Mouse (Mus musculus): Measurements from ENCODE around the gene Maco1. TPM values are rescaled to one million over a fixed set of nuclear protein-coding genes. Genes with fewer than 3 reads are reported as not detected.

The Maco1 gene
- polyA plus RNA-seq, 1 experiment = 12.0 TPM

GRCm38 (mm10) chr4:134760281-134760680 lies 92.9 kb downstream of the Maco1 start:
- 95% methylated on average over 6 of the region's 6 CpGs for whole genome bisulfite sequencing
- H3K4me3 ChIP-seq (ENCODE audit: control insufficient read depth, insufficient read depth, low read length) = no peak overlapping the region

GRCm38 (mm10) chr4:134759564-134759963 lies 93.6 kb downstream of the Maco1 start:
- H3K36me3 ChIP-seq (ENCODE audit: control insufficient read depth, insufficient read depth, low read length) = no peaks in the 10 kb centered on the region
- H3K4me3 ChIP-seq (ENCODE audit: control insufficient read depth, insufficient read depth, low read length) = no peak overlapping the region
- no peak overlapping the region for H3K27ac ChIP-seq (ENCODE audit: control insufficient read depth, insufficient read depth, low read length)
- no peaks in the 10 kb centered on the region for H3K27me3 ChIP-seq (ENCODE audit: control insufficient read depth, insufficient read depth, low read length)
- WGBS = 88% methylated on average over 7 of the region's 7 CpGs
- TF ChIP-seq POLR2A (IDR thresholded peaks at IDR 0.05; ENCODE audit: control insufficient read depth, extremely low read depth, insufficient read depth, low read length, poor library complexity) = no peak
- TF ChIP-seq CTCF (IDR thresholded peaks at IDR 0.05; ENCODE audit: borderline replicate concordance, control insufficient read depth, extremely low read depth, insufficient read depth, low read length, poor library complexity) = no peak
- H3K4me1 ChIP-seq (replicated peaks; ENCODE audit: control insufficient read depth, insufficient read depth, low read length) = peaks cover 72% of the 10 kb centered on the region
- no peak for DNase-seq

More at GRCm38 (mm10) chr4:134760281-134760680, 92.9 kb downstream of the Maco1 start:
- H3K27me3 ChIP-seq (ENCODE audit: control insufficient read depth, insufficient read depth, low read length) = no peaks in the 10 kb centered on the region
- H3K36me3 ChIP-seq (ENCODE audit: control insufficient read depth, insufficient read depth, low read length) = no peaks in the 10 kb centered on the region
- DNase-seq = no peak
- no peak overlapping the region for H3K27ac ChIP-seq (ENCODE audit: control insufficient read depth, insufficient read depth, low read length)
- peaks cover 65% of the 10 kb centered on the region for H3K4me1 ChIP-seq (replicated peaks; ENCODE audit: control insufficient read depth, insufficient read depth, low read length)
- TF ChIP-seq POLR2A (IDR thresholded peaks at IDR 0.05; ENCODE audit: control insufficient read depth, extremely low read depth, insufficient read depth, low read length, poor library complexity) (no peak), CTCF (IDR thresholded peaks at IDR 0.05; ENCODE audit: borderline replicate concordance, control insufficient read depth, extremely low read depth, insufficient read depth, low read length, poor library complexity) (no peak)

GRCm38 (mm10) chr4:134758922-134759321 lies 94.2 kb downstream of the Maco1 start:
- WGBS = 95% methylated on average over 14 of the region's 14 CpGs
- Histone ChIP-seq H3K27ac (ENCODE audit: control insufficient read depth, insufficient read depth, low read length) (no peak overlapping the region), H3K36me3 (ENCODE audit: control insufficient read depth, insufficient read depth, low read length) (no peaks in the 10 kb centered on the region), H3K27me3 (ENCODE audit: control insufficient read depth, insufficient read depth, low read length) (no peaks in the 10 kb centered on the region), H3K4me1 (replicated peaks; ENCODE audit: control insufficient read depth, insufficient read depth, low read length) (peaks cover 72% of the 10 kb centered on the region), H3K4me3 (ENCODE audit: control insufficient read depth, insufficient read depth, low read length) (no peak overlapping the region)
- TF ChIP-seq CTCF (IDR thresholded peaks at IDR 0.05; ENCODE audit: borderline replicate concordance, control insufficient read depth, extremely low read depth, insufficient read depth, low read length, poor library complexity) (no peak), POLR2A (IDR thresholded peaks at IDR 0.05; ENCODE audit: control insufficient read depth, extremely low read depth, insufficient read depth, low read length, poor library complexity) (no peak)
- DNase-seq = no peak

- no peaks in the 10 kb centered on the region for H3K27me3 ChIP-seq (ENCODE audit: control insufficient read depth, insufficient read depth, low read length)
- H3K27ac ChIP-seq (ENCODE audit: control insufficient read depth, insufficient read depth, low read length) = no peak overlapping the region
- no peaks in the 10 kb centered on the region for H3K36me3 ChIP-seq (ENCODE audit: control insufficient read depth, insufficient read depth, low read length)
- TF ChIP-seq CTCF (IDR thresholded peaks at IDR 0.05; ENCODE audit: borderline replicate concordance, control insufficient read depth, extremely low read depth, insufficient read depth, low read length, poor library complexity) (no peak), POLR2A (IDR thresholded peaks at IDR 0.05; ENCODE audit: control insufficient read depth, extremely low read depth, insufficient read depth, low read length, poor library complexity) (no peak)
- H3K4me1 ChIP-seq (replicated peaks; ENCODE audit: control insufficient read depth, insufficient read depth, low read length) = peaks cover 73% of the 10 kb centered on the region
- 89% methylated on average over 4 of the region's 4 CpGs for WGBS
- no peak for DNase-seq
- no peak overlapping the region for H3K4me3 ChIP-seq (ENCODE audit: control insufficient read depth, insufficient read depth, low read length)
Measured at GRCm38 (mm10) chr4:134758367-134758766, 94.8 kb downstream of the Maco1 start.

GRCm38 (mm10) chr4:134756953-134757352 lies 96.2 kb downstream of the Maco1 start:
- 16% methylated on average over 7 of the region's 7 CpGs for WGBS
- Histone ChIP-seq H3K4me3 (ENCODE audit: control insufficient read depth, insufficient read depth, low read length) (no peak overlapping the region), H3K27ac (ENCODE audit: control insufficient read depth, insufficient read depth, low read length) (no peak overlapping the region), H3K27me3 (ENCODE audit: control insufficient read depth, insufficient read depth, low read length) (no peaks in the 10 kb centered on the region), H3K4me1 (replicated peaks; ENCODE audit: control insufficient read depth, insufficient read depth, low read length) (peaks cover 76% of the 10 kb centered on the region), H3K36me3 (ENCODE audit: control insufficient read depth, insufficient read depth, low read length) (no peaks in the 10 kb centered on the region)
- TF ChIP-seq POLR2A (IDR thresholded peaks at IDR 0.05; ENCODE audit: control insufficient read depth, extremely low read depth, insufficient read depth, low read length, poor library complexity) (no peak), CTCF (IDR thresholded peaks at IDR 0.05; ENCODE audit: borderline replicate concordance, control insufficient read depth, extremely low read depth, insufficient read depth, low read length, poor library complexity) (no peak)
- DNase-seq = no peak

GRCm38 (mm10) chr4:134754941-134755340 lies 98.2 kb downstream of the Maco1 start:
- H3K27ac ChIP-seq (ENCODE audit: control insufficient read depth, insufficient read depth, low read length) = peak overlapping the region; percentile 98
- 60% methylated on average over 13 of the region's 13 CpGs for WGBS
- no peaks in the 10 kb centered on the region for H3K36me3 ChIP-seq (ENCODE audit: control insufficient read depth, insufficient read depth, low read length)
- no peaks in the 10 kb centered on the region for H3K27me3 ChIP-seq (ENCODE audit: control insufficient read depth, insufficient read depth, low read length)
- H3K4me3 ChIP-seq (ENCODE audit: control insufficient read depth, insufficient read depth, low read length) = no peak overlapping the region
- H3K4me1 ChIP-seq (replicated peaks; ENCODE audit: control insufficient read depth, insufficient read depth, low read length) = peaks cover 84% of the 10 kb centered on the region
- no peak for DNase-seq
- TF ChIP-seq CTCF (IDR thresholded peaks at IDR 0.05; ENCODE audit: borderline replicate concordance, control insufficient read depth, extremely low read depth, insufficient read depth, low read length, poor library complexity) = no peak
- TF ChIP-seq POLR2A (IDR thresholded peaks at IDR 0.05; ENCODE audit: control insufficient read depth, extremely low read depth, insufficient read depth, low read length, poor library complexity) = no peak

- H3K4me3 ChIP-seq (ENCODE audit: control insufficient read depth, insufficient read depth, low read length) = no peak overlapping the region
Measured at GRCm38 (mm10) chr4:134754371-134754770, 98.8 kb downstream of the Maco1 start.

More at GRCm38 (mm10) chr4:134754371-134754770, 98.8 kb downstream of the Maco1 start:
- peak; percentile 62 for DNase-seq
- Histone ChIP-seq H3K27ac (ENCODE audit: control insufficient read depth, insufficient read depth, low read length) (peak overlapping the region; percentile 98), H3K4me1 (replicated peaks; ENCODE audit: control insufficient read depth, insufficient read depth, low read length) (peaks cover 84% of the 10 kb centered on the region), H3K27me3 (ENCODE audit: control insufficient read depth, insufficient read depth, low read length) (no peaks in the 10 kb centered on the region), H3K36me3 (ENCODE audit: control insufficient read depth, insufficient read depth, low read length) (no peaks in the 10 kb centered on the region)
- TF ChIP-seq POLR2A (IDR thresholded peaks at IDR 0.05; ENCODE audit: control insufficient read depth, extremely low read depth, insufficient read depth, low read length, poor library complexity) (no peak), CTCF (IDR thresholded peaks at IDR 0.05; ENCODE audit: borderline replicate concordance, control insufficient read depth, extremely low read depth, insufficient read depth, low read length, poor library complexity) (peak; percentile 11; the same call in 1 of the 2 replicates)
- 7% methylated on average over 10 of the region's 10 CpGs for WGBS
